Mouse (Mus musculus): ENCODE data around the gene Ttc9. TPM values are rescaled to one million over a fixed set of nuclear protein-coding genes. Genes with fewer than 3 reads are reported as not detected.

Gene Ttc9
- total and polyA plus RNA-seq, 3 experiments: 0.07 TPM; not detected in 2

- dilution Hi-C loops (cut with MboI; ENCODE audit: extremely low pct_ligation_motif_present, extremely low pct_unique_long_range_greater_than_20kb, low sequenced_read_pairs): no loop called here
- H3K9ac ChIP-seq (ENCODE audit: insufficient read depth, low read depth): no peak overlapping the region
- no peaks in the 10 kb centered on the region for H3K9me3 ChIP-seq (replicated peaks; ENCODE audit: low read length)
- peaks cover 1% of the 10 kb centered on the region for H3K27me3 ChIP-seq (replicated peaks)
- H3K4me3 ChIP-seq (replicated peaks in 1 of 3; ENCODE audit: low read depth in 2 of 3, low read length in 2 of 3, poor library complexity in 1 of 3): no peak overlapping the region
- peak; percentile 80 for DNase-seq (ENCODE audit: extremely low read depth)
- no peaks in the 10 kb centered on the region for H3K36me3 ChIP-seq (replicated peaks in 1 of 2; ENCODE audit: control insufficient read depth in 1 of 2, insufficient read depth in 1 of 2, low read length in 1 of 2)
- H3K27ac ChIP-seq (ENCODE audit: insufficient read depth, low read depth): no peak overlapping the region
- in situ Hi-C loops (cut with MboI; ENCODE audit: low pct_ligation_motif_present, low pct_unique_long_range_greater_than_20kb, low sequenced_read_pairs): loop anchor here (5.0 to 10.0 kb wide), 2 partner anchors 168 to 295 kb away; no protein-coding TSS in a partner anchor
- no peaks in the 10 kb centered on the region for H3K4me1 ChIP-seq (ENCODE audit: control insufficient read depth in 1 of 2, insufficient read depth in 2 of 2)
- no peak overlapping the region for H3K4me2 ChIP-seq (ENCODE audit: insufficient read depth, low read depth, poor library complexity, severe bottlenecking)
- TF ChIP-seq CTCF (conservative IDR thresholded peaks at IDR 0.05 in 1 of 2, IDR thresholded peaks at IDR 0.05 in 1 of 2; ENCODE audit: low read depth in 2 of 2, low read length in 2 of 2): peak; percentile 73 to 95
- TF ChIP-seq MEF2A (IDR thresholded peaks at IDR 0.05; ENCODE audit: borderline replicate concordance, low read depth, low read length): no peak
- no peak for TF ChIP-seq SIN3A (IDR thresholded peaks at IDR 0.05; ENCODE audit: low read length)
- no peak for TF ChIP-seq EP300 (IDR thresholded peaks at IDR 0.05; ENCODE audit: low read length)
- TF ChIP-seq TBP (conservative IDR thresholded peaks at IDR 0.05; ENCODE audit: low read depth, low read length): no peak
- TF ChIP-seq ZC3H11A (IDR thresholded peaks at IDR 0.05; ENCODE audit: low read depth, low read length): peak; percentile 86
- TF ChIP-seq POLR2AphosphoS2 (IDR thresholded peaks at IDR 0.05; ENCODE audit: low read depth, low read length): no peak
- no peak for TF ChIP-seq BHLHE40 (IDR thresholded peaks at IDR 0.05; ENCODE audit: low read depth, low read length)
- TF ChIP-seq HCFC1 (IDR thresholded peaks at IDR 0.05; ENCODE audit: low read depth, low read length): no peak
- no peak for TF ChIP-seq CHD1 (IDR thresholded peaks at IDR 0.05; ENCODE audit: low read depth, low read length)
- peak; percentile 24; the same call in 1 of the 2 replicates for TF ChIP-seq ZNF384 (IDR thresholded peaks at IDR 0.05; ENCODE audit: low read depth, low read length)
- peak; percentile 17; the same call in 1 of the 2 replicates for TF ChIP-seq MAFK (IDR thresholded peaks at IDR 0.05; ENCODE audit: insufficient replicate concordance, low read length)
- no peak; the same call in 1 of the 2 replicates for TF ChIP-seq NELFE (IDR thresholded peaks at IDR 0.05; ENCODE audit: low read depth, low read length)
- 0 out of 2 replicates have a peak, but pooled peaks have one; percentile 25 for TF ChIP-seq JUND (conservative IDR thresholded peaks at IDR 0.05; ENCODE audit: low read depth, low read length)
- TF ChIP-seq RAD21 (IDR thresholded peaks at IDR 0.05; ENCODE audit: low read depth, low read length): peak; percentile 93
- no peak for TF ChIP-seq MXI1 (IDR thresholded peaks at IDR 0.05; ENCODE audit: low read depth, low read length)
- TF ChIP-seq TCF12 (IDR thresholded peaks at IDR 0.05; ENCODE audit: low read depth, low read length): no peak
- TF ChIP-seq SMC3 (IDR thresholded peaks at IDR 0.05; ENCODE audit: low read depth, low read length): peak; percentile 97
- no peaks in the 10 kb centered on the region for H3K79me2 ChIP-seq (replicated peaks; ENCODE audit: control insufficient read depth, extremely low read depth, insufficient read depth, poor library complexity, severe bottlenecking)
Observed at GRCm38 (mm10) chr12:81619302-81619701, 11.7 kb upstream of the Ttc9 start.

GRCm38 (mm10) chr12:81623377-81623776, 7.7 kb upstream of the Ttc9 start:
- in situ Hi-C loops (cut with MboI; ENCODE audit: low pct_ligation_motif_present, low pct_unique_long_range_greater_than_20kb, low sequenced_read_pairs): no loop called here
- DNase-seq (ENCODE audit: extremely low read depth): no peak
- Histone ChIP-seq H3K4me1 (ENCODE audit: control insufficient read depth in 1 of 2, insufficient read depth in 2 of 2) (no peaks in the 10 kb centered on the region), H3K4me3 (replicated peaks in 1 of 3; ENCODE audit: low read depth in 2 of 3, low read length in 2 of 3, poor library complexity in 1 of 3) (no peak overlapping the region), H3K9ac (ENCODE audit: insufficient read depth, low read depth) (no peak overlapping the region), H3K27ac (ENCODE audit: insufficient read depth, low read depth) (no peak overlapping the region), H3K9me3 (replicated peaks; ENCODE audit: low read length) (no peaks in the 10 kb centered on the region), H3K36me3 (replicated peaks in 1 of 2; ENCODE audit: control insufficient read depth in 1 of 2, insufficient read depth in 1 of 2, low read length in 1 of 2) (no peaks in the 10 kb centered on the region), H3K79me2 (replicated peaks; ENCODE audit: control insufficient read depth, extremely low read depth, insufficient read depth, poor library complexity, severe bottlenecking) (no peaks in the 10 kb centered on the region), H3K27me3 (replicated peaks) (peaks cover 6% of the 10 kb centered on the region), H3K4me2 (ENCODE audit: insufficient read depth, low read depth, poor library complexity, severe bottlenecking) (no peak overlapping the region)
- TF ChIP-seq JUND (conservative IDR thresholded peaks at IDR 0.05; ENCODE audit: low read depth, low read length) (no peak), UBTF (IDR thresholded peaks at IDR 0.05; ENCODE audit: low read depth, low read length) (no peak), RCOR1 (conservative IDR thresholded peaks at IDR 0.05; ENCODE audit: low read depth, low read length) (no peak), NRF1 (IDR thresholded peaks at IDR 0.05; ENCODE audit: low read depth, low read length) (no peak), PAX5 (IDR thresholded peaks at IDR 0.05; ENCODE audit: low read length) (no peak), IRF4 (IDR thresholded peaks at IDR 0.05; ENCODE audit: low read depth, low read length) (no peak), ZC3H11A (IDR thresholded peaks at IDR 0.05; ENCODE audit: low read depth, low read length) (no peak), MAZ (IDR thresholded peaks at IDR 0.05; ENCODE audit: low read depth, low read length) (no peak), TBP (conservative IDR thresholded peaks at IDR 0.05; ENCODE audit: low read depth, low read length) (no peak), MYC (IDR thresholded peaks at IDR 0.05; ENCODE audit: low read depth, low read length) (no peak), GABPA (IDR thresholded peaks at IDR 0.05; ENCODE audit: insufficient replicate concordance, low read depth, low read length) (no peak), POLR2AphosphoS2 (IDR thresholded peaks at IDR 0.05; ENCODE audit: low read depth, low read length) (no peak)
- dilution Hi-C loops (cut with MboI; ENCODE audit: extremely low pct_ligation_motif_present, extremely low pct_unique_long_range_greater_than_20kb, low sequenced_read_pairs): no loop called here

All from CH12.LX (cell line).